Mouse (Mus musculus): ENCODE results near the gene Zfp984. TPM values are rescaled to one million over a fixed set of nuclear protein-coding genes. Genes with fewer than 3 reads are reported as not detected.
"Not testable (repeated sequence)": the region's sequence is repeated elsewhere in the genome, so short reads cannot be mapped to it uniquely, and the experiment has no call there.

Gene Zfp984
- polyA plus RNA-seq (2015; fragmentation: Nextera tagmentation; extraction: Ambion mirVana): 6.4 and 8.4 TPM in 2 replicates

- H3K36me3 ChIP-seq; H3K27me3 ChIP-seq; H3K9me3 ChIP-seq (replicated peaks): not testable (repeated sequence)
- WGBS (ENCODE audit: insufficient replicate concordance): 4% methylated on average over 15 of the region's 15 CpGs
- H3K4me2 ChIP-seq: peak within 1 kb of the TSS; percentile 72
- peak within 1 kb of the TSS; percentile 66 for H3K27ac ChIP-seq
- ATAC-seq (ENCODE audit: low read depth) (peak; percentile 74), DNase-seq (peak; percentile 20)
- H3K4me3 ChIP-seq (replicated peaks): peak within 1 kb of the TSS; percentile 69
- H3K4me1 ChIP-seq (replicated peaks): peaks cover 19% of the 10 kb centered on the region
- H3K9ac ChIP-seq: peak within 1 kb of the TSS; percentile 78
Observed at GRCm38 (mm10) chr4:147809292-147809965, at the start of gene Zfp984. Zfp984 (minus strand) TSS chr4:147809788.

- H3K4me1 ChIP-seq (replicated peaks): peaks cover 24% of the 10 kb centered on the region
- no peaks in the 10 kb centered on the region for H3K9me3 ChIP-seq (replicated peaks)
- H3K4me2 ChIP-seq: no peak overlapping the region
- no peak for DNase-seq
- H3K36me3 ChIP-seq: no peaks in the 10 kb centered on the region
- no peak for ATAC-seq (ENCODE audit: low read depth)
- H3K27me3 ChIP-seq: no peaks in the 10 kb centered on the region
- no peak overlapping the region for H3K9ac ChIP-seq
- 77% methylated on average over 2 of the region's 2 CpGs for WGBS (ENCODE audit: insufficient replicate concordance)
- H3K4me3 ChIP-seq (replicated peaks): no peak overlapping the region
- no peak overlapping the region for H3K27ac ChIP-seq
Observed at GRCm38 (mm10) chr4:147850776-147851175, 41.2 kb upstream of the Zfp984 start.

DNA sequence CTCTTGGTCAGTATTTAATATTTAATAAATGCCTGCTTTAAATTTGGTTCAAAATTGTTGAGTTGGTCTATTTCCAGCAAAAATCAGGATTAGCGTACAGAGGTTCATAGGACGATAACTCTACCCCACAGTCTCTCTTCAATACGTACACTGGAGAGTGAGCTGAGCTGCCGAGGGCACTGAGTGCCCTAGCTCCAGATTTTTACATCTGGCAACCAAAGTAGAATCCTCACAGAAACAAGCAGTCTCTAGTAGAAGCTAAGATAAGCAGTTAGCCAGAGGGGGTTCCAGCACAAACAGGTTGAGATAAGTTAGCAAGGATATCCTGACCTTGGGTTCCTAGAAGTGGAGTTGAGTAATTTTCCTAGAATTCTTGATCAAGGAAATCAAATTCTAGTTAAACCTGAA lies 39.0 kb upstream of the Zfp984 start:
- ATAC-seq (ENCODE audit: low read depth) (peak; percentile 69), DNase-seq (no peak)
- Histone ChIP-seq H3K4me3 (replicated peaks) (peak overlapping the region; percentile 77), H3K9me3 (replicated peaks) (no peaks in the 10 kb centered on the region), H3K27ac (peak overlapping the region; percentile 21), H3K9ac (peak overlapping the region; percentile 76), H3K4me2 (peak overlapping the region; percentile 72), H3K27me3 (no peaks in the 10 kb centered on the region), H3K4me1 (replicated peaks) (peaks cover 24% of the 10 kb centered on the region), H3K36me3 (peaks cover 5% of the 10 kb centered on the region; the same call in 1 of the 2 replicates)
- WGBS (ENCODE audit: insufficient replicate concordance): 3% methylated on average over 4 of the region's 4 CpGs

DNA sequence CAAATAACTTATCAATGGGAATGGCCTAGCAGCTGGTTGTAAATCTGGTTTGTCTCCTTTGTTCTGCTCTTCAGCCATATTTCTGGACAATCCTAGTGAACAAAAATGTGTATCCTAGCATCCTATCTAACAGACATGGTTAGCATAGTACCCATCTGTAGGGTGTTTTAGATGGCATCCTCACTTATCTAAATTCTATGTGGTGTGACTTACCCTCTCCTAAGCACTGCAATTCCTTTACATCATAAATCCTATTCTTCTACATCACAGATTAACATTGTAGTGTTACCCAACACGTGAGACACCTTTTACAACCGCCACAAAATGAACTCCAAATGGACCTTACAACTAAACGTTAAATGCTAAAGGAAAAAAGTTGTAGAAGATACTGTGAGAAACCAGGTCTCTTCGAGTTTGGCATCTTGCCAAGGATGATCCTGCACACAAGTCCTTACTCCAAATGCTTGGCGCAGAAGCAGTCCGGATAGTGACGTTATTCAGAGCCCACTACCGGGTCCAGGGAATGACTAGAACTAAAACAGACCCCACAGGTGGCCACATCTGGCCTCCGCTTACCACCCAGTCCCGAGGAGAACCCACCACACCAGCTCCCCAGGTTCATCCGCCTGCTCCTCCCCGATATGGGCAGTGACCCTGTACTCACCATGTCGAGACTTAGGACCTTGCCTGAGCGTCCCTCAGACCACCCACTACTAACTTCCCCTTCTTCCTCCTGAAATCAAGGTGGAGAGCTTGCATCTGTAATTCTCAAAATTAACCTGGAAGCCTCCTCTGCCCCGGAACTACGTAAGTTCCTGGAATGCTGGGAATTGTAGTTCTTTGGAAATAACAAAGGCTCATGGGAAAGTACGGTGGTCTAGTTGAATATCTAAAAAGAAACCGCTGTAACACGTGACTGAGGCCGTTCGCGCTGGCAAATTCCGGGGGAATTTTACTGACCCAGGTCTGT lies 38.3 kb upstream of the Zfp984 start, which contains the start of gene Zfp933:
Gene Zfp933, minus strand, starts transcription at position 753 of the 970 bp plus-strand sequence.
- 3% methylated on average over 23 of the region's 23 CpGs for WGBS (ENCODE audit: insufficient replicate concordance)
- DNase-seq: peak; percentile 65

GRCm38 (mm10) chr4:147842871-147843270 lies 33.3 kb upstream of the Zfp984 start:
- Histone ChIP-seq H3K4me2 (no peak overlapping the region), H3K27ac (no peak overlapping the region), H3K9me3 (replicated peaks) (no peaks in the 10 kb centered on the region), H3K4me1 (replicated peaks) (peaks cover 6% of the 10 kb centered on the region), H3K36me3 (peaks cover 24% of the 10 kb centered on the region), H3K9ac (no peak overlapping the region), H3K4me3 (replicated peaks) (no peak overlapping the region), H3K27me3 (no peaks in the 10 kb centered on the region)
- DNase-seq (no peak), ATAC-seq (ENCODE audit: low read depth) (no peak)
- 79% methylated on average over 3 of the region's 3 CpGs for WGBS (ENCODE audit: insufficient replicate concordance)

More for the DNA sequence above, 38.3 kb upstream of the Zfp984 start, which contains the start of gene Zfp933:
- peak; percentile 85 for ATAC-seq (ENCODE audit: low read depth)
- peak within 1 kb of the TSS; percentile 76 for H3K9ac ChIP-seq
- peaks cover 10% of the 10 kb centered on the region for H3K36me3 ChIP-seq
- peak within 1 kb of the TSS; percentile 21 for H3K27ac ChIP-seq
- peak within 1 kb of the TSS; percentile 77 for H3K4me3 ChIP-seq (replicated peaks)
- H3K9me3 ChIP-seq (replicated peaks): no peaks in the 10 kb centered on the region
- peak within 1 kb of the TSS; percentile 72 for H3K4me2 ChIP-seq
- H3K4me1 ChIP-seq (replicated peaks): peaks cover 24% of the 10 kb centered on the region
- no peaks in the 10 kb centered on the region for H3K27me3 ChIP-seq

GRCm38 (mm10) chr4:147839282-147839681 lies 29.7 kb upstream of the Zfp984 start:
- ATAC-seq (ENCODE audit: low read depth); H3K4me1 ChIP-seq (replicated peaks); H3K4me2 ChIP-seq; H3K27ac ChIP-seq; H3K27me3 ChIP-seq; DNase-seq; H3K9ac ChIP-seq; H3K4me3 ChIP-seq (replicated peaks); H3K9me3 ChIP-seq (replicated peaks): not testable (repeated sequence)
- WGBS (ENCODE audit: insufficient replicate concordance): 95% methylated on average over 21 of the region's 26 CpGs
- peaks cover 20% of the 10 kb centered on the region for H3K36me3 ChIP-seq

DNA sequence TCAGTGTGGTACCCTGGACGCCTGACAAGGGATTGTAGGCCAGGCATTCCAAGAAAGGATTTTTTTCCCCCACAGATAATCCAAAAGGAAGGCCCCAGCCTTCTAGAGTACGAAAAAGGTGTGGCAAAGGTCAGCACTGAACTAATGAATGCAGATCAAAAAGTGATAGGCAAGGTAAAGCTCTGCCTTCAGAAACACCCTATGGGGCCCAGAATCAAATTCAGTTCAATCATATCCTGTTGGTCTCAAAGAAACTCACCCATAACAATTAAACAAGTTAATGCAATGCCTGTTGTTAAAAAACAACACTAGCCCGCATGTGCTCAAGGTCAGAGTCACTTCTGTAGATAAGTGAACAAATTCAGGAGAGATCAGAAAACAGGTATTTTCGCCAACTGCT lies 14.8 kb upstream of the Zfp984 start:
- no peak for DNase-seq
- Histone ChIP-seq H3K9ac (no peak overlapping the region), H3K36me3 (peaks cover 45% of the 10 kb centered on the region), H3K27me3 (no peaks in the 10 kb centered on the region), H3K4me3 (replicated peaks) (no peak overlapping the region), H3K9me3 (replicated peaks) (peaks cover 17% of the 10 kb centered on the region), H3K27ac (no peak overlapping the region), H3K4me1 (replicated peaks) (no peaks in the 10 kb centered on the region), H3K4me2 (no peak overlapping the region)
- WGBS (ENCODE audit: insufficient replicate concordance): 72% methylated on average over 4 of the region's 4 CpGs
- no peak for ATAC-seq (ENCODE audit: low read depth)

- ATAC-seq (ENCODE audit: low read depth): not testable (repeated sequence)
- 68% methylated on average over 3 of the region's 3 CpGs for WGBS (ENCODE audit: insufficient replicate concordance)
Observed at GRCm38 (mm10) chr4:147821414-147821813, 11.8 kb upstream of the Zfp984 start.

GRCm38 (mm10) chr4:147819659-147820058 lies 10.1 kb upstream of the Zfp984 start:
- H3K4me1 ChIP-seq (replicated peaks); H3K27me3 ChIP-seq; ATAC-seq (ENCODE audit: low read depth); DNase-seq; H3K27ac ChIP-seq; H3K4me3 ChIP-seq (replicated peaks); H3K4me2 ChIP-seq; H3K9me3 ChIP-seq (replicated peaks); H3K36me3 ChIP-seq; H3K9ac ChIP-seq: not testable (repeated sequence)
- WGBS (ENCODE audit: insufficient replicate concordance): 66% methylated on average over 7 of the region's 7 CpGs

More at GRCm38 (mm10) chr4:147821414-147821813, 11.8 kb upstream of the Zfp984 start:
- not testable (repeated sequence) for DNase-seq; H3K9ac ChIP-seq; H3K4me3 ChIP-seq (replicated peaks); H3K4me2 ChIP-seq; H3K4me1 ChIP-seq (replicated peaks); H3K27ac ChIP-seq; H3K27me3 ChIP-seq
- Histone ChIP-seq H3K36me3 (peaks cover 22% of the 10 kb centered on the region), H3K9me3 (replicated peaks) (peaks cover 17% of the 10 kb centered on the region)

DNA sequence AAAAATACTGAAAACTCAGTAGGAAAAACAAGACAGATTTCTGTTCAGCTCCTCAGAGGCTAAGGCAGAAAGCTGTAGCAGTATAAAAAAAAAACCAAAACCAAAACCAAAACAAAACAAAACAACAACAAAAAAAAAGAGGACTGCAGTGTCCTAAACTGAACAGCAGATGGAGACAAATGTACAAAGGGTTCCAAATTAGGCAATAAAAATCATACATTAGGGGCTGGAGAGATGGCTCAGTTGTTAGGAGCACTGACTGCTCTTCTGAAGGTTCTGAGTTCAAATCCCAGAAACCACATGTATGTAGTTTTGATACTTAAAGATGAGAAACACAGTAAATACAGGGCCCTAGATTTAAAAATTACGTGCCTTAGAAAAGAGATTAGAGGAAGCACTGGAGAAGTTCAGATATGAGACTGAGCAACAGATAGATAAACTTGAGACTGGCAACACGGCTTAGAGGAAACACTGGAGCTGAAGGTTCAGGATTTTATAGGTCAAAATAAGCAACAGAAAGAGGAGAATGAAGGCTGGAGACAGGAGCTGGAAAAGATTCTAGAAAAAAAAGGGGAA lies 5.1 kb upstream of the Zfp984 start:
- H3K27ac ChIP-seq: no peak overlapping the region
- H3K9me3 ChIP-seq (replicated peaks): no peaks in the 10 kb centered on the region
- no peaks in the 10 kb centered on the region for H3K27me3 ChIP-seq
- DNase-seq: no peak
- H3K4me3 ChIP-seq (replicated peaks): peak overlapping the region; percentile 6; the same call in 1 of the 2 replicates
- WGBS (ENCODE audit: insufficient replicate concordance): 19% methylated on average over 2 of the region's 2 CpGs
- peaks cover 15% of the 10 kb centered on the region for H3K4me1 ChIP-seq (replicated peaks)
- ATAC-seq (ENCODE audit: low read depth): peak; percentile 55
- peak overlapping the region; percentile 28 for H3K4me2 ChIP-seq
- no peak overlapping the region for H3K9ac ChIP-seq
- no peaks in the 10 kb centered on the region for H3K36me3 ChIP-seq

- Histone ChIP-seq H3K27me3 (no peaks in the 10 kb centered on the region), H3K9me3 (replicated peaks) (no peaks in the 10 kb centered on the region), H3K36me3 (no peaks in the 10 kb centered on the region), H3K27ac (no peak overlapping the region), H3K4me1 (replicated peaks) (peaks cover 22% of the 10 kb centered on the region), H3K9ac (no peak overlapping the region), H3K4me2 (no peak overlapping the region), H3K4me3 (replicated peaks) (no peak overlapping the region)
- 32% methylated on average over 5 of the region's 5 CpGs for WGBS (ENCODE audit: insufficient replicate concordance)
- ATAC-seq (ENCODE audit: low read depth) (no peak), DNase-seq (no peak)
Observed at GRCm38 (mm10) chr4:147813249-147813765, 3.7 kb upstream of the Zfp984 start.
